Mouse (Mus musculus) layer of hippocampus, postnatal 10 days (tissue): ENCODE measurements at regions not wholly inside any gene's neighbourhood (a gene's known extent, or its start where the extent isn't known, plus 50 kb on each side); places are given as distances from the start of the nearest gene placed in this dataset.
A peak's percentile ranks its signal among the peaks of the same experiment; 100 is the strongest.
"Not testable (repeated sequence)": the region's sequence is repeated elsewhere in the genome, so short reads cannot be mapped to it uniquely, and the experiment has no call there.

Experiments used
- DNase-seq, 2 experiments: peaks; one replicate each; pipeline ENCODE4 v3.0.0; 2021; ENCODE audit warnings: low spot score in 2 of 2

GRCm38 (mm10) chr8:20285523-20285922 lies 77.5 kb downstream of the Gm15319 start:
- peak in 1 of 2 experiments; percentile 7 for DNase-seq

DNA sequence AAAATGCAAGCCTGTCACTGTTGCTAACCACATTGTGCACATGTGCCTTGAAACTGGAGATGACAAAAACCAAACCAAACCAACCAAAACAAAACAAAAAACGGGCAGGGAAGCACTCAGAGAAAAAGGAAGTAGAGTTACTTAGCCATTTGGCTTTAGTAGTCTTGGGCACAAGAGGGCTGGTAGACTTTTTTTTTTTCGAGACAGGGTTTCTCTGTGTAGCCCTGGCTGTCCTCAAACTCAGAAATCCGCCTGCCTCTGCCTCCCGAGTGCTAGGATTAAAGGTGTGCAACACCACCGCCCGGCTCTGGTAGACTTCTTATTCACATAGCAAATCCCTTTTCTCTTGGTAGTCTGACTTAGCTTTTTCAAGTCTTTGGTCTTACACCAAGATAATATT lies 78.2 kb downstream of the Gm15319 start:
- DNase-seq, result peak; percentile 10 to 17

GRCm38 (mm10) chr8:20283141-20283540 lies 79.9 kb downstream of the Gm15319 start:
- peak in 1 of 2 experiments; percentile 6 for DNase-seq

DNA sequence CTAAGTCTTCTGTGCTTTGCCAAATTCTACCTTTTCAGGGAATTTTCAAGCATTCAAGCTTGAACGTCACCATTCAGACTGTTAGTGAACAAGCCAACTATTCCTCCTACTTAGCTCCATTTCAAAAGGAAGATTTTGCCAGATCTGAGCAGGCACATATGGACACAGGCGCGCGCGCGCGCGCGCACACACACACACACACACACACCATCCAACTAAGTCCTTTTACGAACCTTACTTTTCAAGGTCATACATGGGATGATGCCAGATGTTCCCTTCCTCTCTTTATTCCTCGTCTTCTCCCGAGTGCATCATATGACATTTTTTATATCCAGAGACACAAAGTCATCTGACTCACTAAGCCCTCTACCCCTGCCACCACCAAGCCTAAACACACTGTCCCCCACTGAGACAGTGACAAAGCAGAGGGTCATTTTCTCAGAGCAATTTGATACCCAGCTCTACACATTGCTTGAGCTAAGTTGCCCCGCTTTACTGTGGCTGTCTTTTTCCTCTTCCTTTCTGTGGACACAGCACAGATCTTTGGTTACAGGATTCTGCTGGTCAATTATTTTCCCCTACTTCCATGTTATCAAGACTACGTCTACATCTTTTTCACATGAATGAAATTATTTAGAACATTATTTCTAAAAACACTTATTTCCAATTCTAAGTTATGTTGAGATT lies 81.7 kb downstream of the Gm15319 start:
- DNase-seq, result peak in 1 of 2 experiments; percentile 11

- not testable (repeated sequence) for DNase-seq
Observed at GRCm38 (mm10) chr8:20277701-20278100, 85.3 kb downstream of the Gm15319 start.

DNA sequence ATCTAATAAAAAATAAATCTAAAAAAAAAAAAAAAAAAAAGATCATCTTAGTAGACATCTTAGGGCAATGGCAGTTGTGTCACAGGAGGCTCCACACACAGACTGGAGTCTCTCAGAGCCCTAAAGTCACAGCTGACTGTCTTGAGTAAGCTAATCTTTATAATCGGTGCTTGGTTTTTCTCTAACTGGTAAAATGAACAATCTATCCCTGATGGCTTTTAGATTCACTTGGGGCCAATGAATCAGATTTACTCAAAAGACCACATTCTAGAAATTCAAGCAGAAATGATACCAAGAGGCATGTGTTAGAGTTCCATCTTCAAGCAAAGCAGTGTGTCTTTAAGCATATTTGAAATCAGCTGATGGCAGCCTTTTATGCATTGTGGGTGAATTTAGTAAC lies 86.3 kb downstream of the Gm15319 start:
- DNase-seq, result not testable (repeated sequence)

DNA sequence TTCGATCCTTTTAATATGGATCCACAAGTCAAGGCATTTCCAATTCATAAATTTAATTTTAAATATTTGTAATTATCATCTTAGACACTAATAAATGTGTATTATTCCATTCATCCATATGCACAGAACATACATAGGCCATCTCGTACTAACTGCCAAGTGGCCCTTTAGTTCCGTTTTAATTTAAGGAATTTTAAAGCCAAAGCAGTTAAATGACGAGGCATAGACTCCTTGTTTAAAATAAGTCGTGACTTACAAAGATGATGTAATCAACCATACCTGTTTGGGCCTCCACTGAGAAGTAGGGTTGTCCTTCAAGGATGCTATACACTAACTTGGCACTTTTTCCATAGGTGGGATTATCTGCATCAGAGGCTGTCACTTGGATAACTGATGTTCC lies 89.2 kb downstream of the Gm15319 start:
- DNase-seq, result not testable (repeated sequence)

- DNase-seq, result peak in 1 of 2 experiments; percentile 20
Observed at GRCm38 (mm10) chr8:20267520-20268127, 95.4 kb downstream of the Gm15319 start.

GRCm38 (mm10) chr8:20266776-20267175 lies 96.2 kb downstream of the Gm15319 start:
- peak in 1 of 2 experiments; percentile 45 for DNase-seq

- not testable (repeated sequence) for DNase-seq
Observed at GRCm38 (mm10) chr8:20264612-20265011, 98.4 kb downstream of the Gm15319 start.

- peak in 1 of 2 experiments; percentile 39 for DNase-seq
Observed at GRCm38 (mm10) chr8:20264106-20264505, 98.9 kb downstream of the Gm15319 start.

DNA sequence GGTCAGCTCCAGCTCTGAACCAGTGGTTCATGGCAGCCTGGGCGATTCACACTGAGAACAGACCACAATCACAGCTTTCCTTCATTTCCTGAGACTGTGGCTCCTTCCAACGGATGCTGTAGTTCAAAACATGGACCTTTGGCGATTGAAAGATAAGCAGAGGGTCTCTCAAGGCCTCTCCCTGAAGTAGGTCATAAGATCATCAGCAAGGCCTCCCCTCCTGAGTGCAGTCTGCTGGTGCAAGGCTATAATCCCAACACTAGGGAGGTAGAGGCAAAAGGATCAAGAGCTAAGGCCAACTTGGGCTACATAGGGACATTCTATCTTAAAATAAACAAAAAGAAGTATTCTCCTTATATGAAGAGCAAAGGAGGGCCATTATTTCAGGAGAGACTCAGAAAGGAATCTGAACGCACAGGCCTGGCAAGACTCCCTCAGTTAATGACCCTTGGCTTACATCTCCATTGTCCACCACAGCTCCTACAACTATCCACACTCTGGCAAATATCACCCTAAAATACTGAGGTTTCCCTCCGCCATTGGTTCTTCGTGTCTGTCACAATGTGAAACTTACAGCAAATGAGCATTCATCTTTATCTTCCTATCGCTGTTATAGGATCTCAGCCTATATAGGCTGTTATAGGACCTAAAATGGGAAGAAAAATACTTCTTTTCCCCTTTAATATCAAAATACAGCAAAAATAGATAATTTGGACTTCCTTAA lies 100.0 kb downstream of the Gm15319 start:
- DNase-seq, result peak in 1 of 2 experiments; percentile 23

GRCm38 (mm10) chr8:20262253-20262652 lies 100.8 kb downstream of the Gm15319 start:
- peak in 1 of 2 experiments; percentile 21 for DNase-seq

DNA sequence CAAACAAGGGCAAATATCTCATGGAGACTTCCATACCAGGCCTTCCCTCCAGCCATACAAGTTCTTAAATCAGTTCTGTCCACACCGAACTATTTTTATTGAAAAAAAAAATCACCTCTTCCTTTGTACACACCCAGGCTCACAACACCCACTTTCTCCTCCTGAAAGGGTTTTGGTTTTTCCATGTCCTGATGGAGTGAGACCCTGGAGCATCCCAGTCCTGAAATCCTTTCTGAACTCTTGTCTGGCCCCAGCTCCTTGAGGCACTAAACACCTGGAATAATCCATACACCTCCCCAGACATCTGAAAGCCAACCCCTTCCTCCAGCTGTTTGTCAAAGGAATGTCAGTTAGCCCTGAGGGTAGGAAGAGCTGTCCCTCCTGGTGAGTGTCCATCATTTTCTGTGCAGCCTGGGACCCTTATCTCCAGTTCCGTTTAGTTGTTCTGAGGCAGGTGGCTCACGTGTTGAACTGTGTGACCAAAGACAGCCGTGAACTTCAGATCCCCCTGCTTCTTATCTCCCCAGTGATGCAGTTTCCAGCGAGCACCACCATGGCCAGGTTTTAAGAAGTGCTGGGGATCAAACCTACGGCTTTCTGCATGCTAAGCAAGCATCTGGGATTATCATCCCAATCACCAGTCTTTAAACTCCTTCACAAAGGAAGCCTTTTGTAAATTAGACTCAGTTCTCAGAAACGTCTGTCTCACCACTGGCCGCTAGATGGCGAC lies 101.4 kb downstream of the Gm15319 start:
- peak in 1 of 2 experiments; percentile 10 for DNase-seq

DNA sequence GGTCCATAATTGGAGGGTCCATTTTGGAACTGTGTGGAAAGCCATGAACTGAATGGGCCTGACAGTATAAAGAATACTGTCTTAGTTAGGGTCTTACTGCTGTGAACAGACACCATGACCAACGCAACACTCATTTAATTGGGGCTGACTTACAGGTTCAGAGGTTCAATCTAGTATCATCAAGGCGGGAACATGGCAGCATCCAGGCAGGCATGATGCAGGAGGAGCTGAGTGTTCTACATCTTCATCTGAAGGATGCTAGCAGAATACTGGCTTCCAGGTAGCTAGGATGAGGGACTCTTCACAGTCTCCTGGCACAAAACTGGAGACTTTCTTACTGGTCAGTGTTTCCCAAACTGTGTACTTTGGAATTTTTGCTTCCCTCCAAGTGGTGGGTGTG lies 102.0 kb downstream of the Gm15319 start:
- peak in 1 of 2 experiments; percentile 56 for DNase-seq

- DNase-seq, result not testable (repeated sequence)
Observed at GRCm38 (mm10) chr8:20260125-20260640, 102.8 kb downstream of the Gm15319 start.

- peak in 1 of 2 experiments; percentile 17 for DNase-seq
Observed at GRCm38 (mm10) chr8:20259662-20260061, 103.3 kb downstream of the Gm15319 start.
